Mouse (Mus musculus): ENCODE measurements around the gene Cyp4a29. TPM values are rescaled to one million over a fixed set of nuclear protein-coding genes. Genes with fewer than 3 reads are reported as not detected.

Gene Cyp4a29
- polyA plus RNA-seq (2012; rRNA removed; ENCODE audit: low replicate concordance): not detected in 2 replicates

DNA sequence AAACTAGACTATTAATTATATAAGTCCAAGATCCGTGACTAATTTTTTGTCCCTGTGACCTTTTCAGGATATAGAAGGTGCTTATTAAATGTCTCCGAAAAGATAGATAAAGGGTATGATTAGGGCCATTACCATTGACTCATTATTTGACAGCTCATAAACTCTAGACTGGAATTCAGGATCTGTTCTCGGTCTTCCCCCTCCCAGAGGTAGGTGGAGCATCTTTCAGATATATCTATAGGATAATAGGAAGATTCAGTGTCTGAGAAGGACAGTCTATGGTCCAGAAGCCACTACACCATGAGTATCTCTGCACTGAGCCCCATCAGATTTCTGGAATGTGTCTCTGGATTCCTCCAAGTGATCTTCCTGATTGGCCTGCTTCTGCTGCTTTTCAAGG, at the start of gene Cyp4a29:
Cyp4a29 (plus strand) TSS at position 301 of the 400 bp plus-strand sequence.

DNA sequence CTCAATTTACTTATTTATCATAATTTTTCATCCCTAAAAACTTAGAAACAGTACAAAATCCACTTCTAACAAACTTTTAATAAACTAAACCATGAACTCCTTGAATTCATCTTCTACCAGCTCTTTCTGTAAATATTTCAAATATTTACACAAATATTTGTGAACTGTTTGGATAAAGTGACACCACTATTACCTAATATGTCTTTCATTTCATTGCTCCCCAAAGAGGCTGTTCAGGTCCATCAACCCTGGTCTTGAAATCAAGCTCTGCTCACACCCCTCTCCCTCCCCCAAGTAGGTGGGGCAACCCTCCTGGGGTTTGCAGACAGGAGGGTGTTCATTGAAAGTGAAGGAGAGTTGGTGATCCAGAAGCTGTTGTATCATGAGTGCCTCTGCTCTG, 56.9 kb downstream of the Cyp4a29 start, which contains the start of gene Cyp4a12a:
Cyp4a12a (plus strand) TSS at position 301 of the 400 bp plus-strand sequence.

Other genes with a start within 250 kb of the Cyp4a29 start
- gene Stil, start 241.9 kb upstream of the Cyp4a29 start, polyA plus RNA-seq (2012; rRNA removed; ENCODE audit: low replicate concordance): 0.30 and 0.90 TPM in 2 replicates
- gene Tal1, start 185.7 kb upstream of the Cyp4a29 start, polyA plus RNA-seq (2012; rRNA removed; ENCODE audit: low replicate concordance): 0.75 and 2.9 TPM in 2 replicates
- 5.9 and 28.8 TPM in 2 replicates for gene Pdzk1ip1, start 153.4 kb upstream of the Cyp4a29 start, polyA plus RNA-seq (2012; rRNA removed; ENCODE audit: low replicate concordance)
- 0.02 and 0.04 TPM in 2 replicates for gene Cyp4x1, start 107.8 kb upstream of the Cyp4a29 start, polyA plus RNA-seq (2012; rRNA removed; ENCODE audit: low replicate concordance)
- 0.18 TPM in 1 of 2 replicates, not detected in the other for gene Cyp4a12a, start 57.0 kb downstream of the Cyp4a29 start, polyA plus RNA-seq (2012; rRNA removed; ENCODE audit: low replicate concordance)
- gene Cyp4a12b, start 169.5 kb downstream of the Cyp4a29 start, polyA plus RNA-seq (2012; rRNA removed; ENCODE audit: low replicate concordance): not detected in 2 replicates
- not detected in 2 replicates for gene Cyp4a30b, start 210.5 kb downstream of the Cyp4a29 start, polyA plus RNA-seq (2012; rRNA removed; ENCODE audit: low replicate concordance)